In genomic region chr15:3281216-3281615, GRCm38 (mm10) we compare ENCODE assay signal across 28 mouse cellular contexts. TPM values are rescaled to one million over a fixed set of nuclear protein-coding genes. Genes with fewer than 3 reads are reported as not detected.
DNase-seq lines count a peak whose midpoint lies in the region; ATAC-seq and TF ChIP-seq lines count a peak whose summit lies in the region.
"Had no signal": no experiment of that assay in that cellular context is flagged by ENCODE, and none has a peak within 500 bp of the region (broad histone marks: within the 10 kb centered on the region; RNA-seq: fewer than 3 reads in every experiment).

No protein-coding gene starts in this region.

- DNase-seq in lung, postnatal 14 days = peak; percentile 8
- DNase-seq in lung, postnatal 10 days = no peak
- DNase-seq in NIH3T3 (ENCODE audit: low read depth) = peak; percentile 37
- no peak for DNase-seq in stomach, postnatal 0 days (ENCODE audit: low spot score)
- no peak for DNase-seq in cerebellum, adult 11-12 months
- DNase-seq: adrenal gland, postnatal 10 days; cerebellum, adult 9-11 months; gastrocnemius, adult 2 months; heart, postnatal 14 days; kidney, adult 8-10 months; kidney, postnatal 4 days; left cerebral cortex, postnatal 4 days; right cerebral cortex, adult 18-20 months; thymus, adult 2 months; thymus, postnatal 36 days had no signal

- no peaks in the 10 kb centered on the region for H3K9me3 ChIP-seq in intestine, postnatal 0 days (ENCODE audit: control insufficient read depth)
- H3K9me3 ChIP-seq in intestine, embryonic 15.5 days = no peaks in the 10 kb centered on the region
- no peaks in the 10 kb centered on the region for H3K9me3 ChIP-seq in stomach, postnatal 0 days (ENCODE audit: control insufficient read depth, low read length)
- H3K9me3 ChIP-seq: embryonic facial prominence, embryonic 13.5 days; megakaryocyte, embryonic 14.5 days; midbrain, embryonic 12.5 days; neural tube, embryonic 12.5 days had no signal

- TF ChIP-seq CTCF in intestine, postnatal 0 days (IDR thresholded peaks at IDR 0.05; ENCODE audit: low read depth) = no peak
- TF ChIP-seq CTCF in stomach, postnatal 0 days (IDR thresholded peaks at IDR 0.05; ENCODE audit: low read depth) = no peak

- no peaks in the 10 kb centered on the region for H3K27me3 ChIP-seq in intestine, postnatal 0 days (replicated peaks; ENCODE audit: control insufficient read depth, insufficient read depth, low read length)
- H3K27me3 ChIP-seq in intestine, embryonic 15.5 days (replicated peaks) = no peaks in the 10 kb centered on the region
- H3K27me3 ChIP-seq in stomach, postnatal 0 days (ENCODE audit: control insufficient read depth, insufficient read depth, low read length) = no peaks in the 10 kb centered on the region
- H3K27me3 ChIP-seq: embryonic facial prominence, embryonic 13.5 days; megakaryocyte, embryonic 14.5 days; midbrain, embryonic 12.5 days; neural tube, embryonic 12.5 days had no signal

- peak; percentile 52 for ATAC-seq in intestine, postnatal 0 days
- no peak for ATAC-seq in intestine, embryonic 15.5 days
- 0 out of 2 replicates have a peak, but pooled peaks have one; percentile 30 for ATAC-seq in stomach, postnatal 0 days (ENCODE audit: low FRiP score, low TSS enrichment)
- ATAC-seq: activated CD4-positive, CD25-positive, alpha-beta regulatory T cell, adult 4 months; forebrain, embryonic 16.5 days; hindbrain, embryonic 16.5 days had no signal

- H3K4me3 ChIP-seq in intestine, postnatal 0 days (ENCODE audit: low read depth, low read length) = no peak overlapping the region
- H3K4me3 ChIP-seq in intestine, embryonic 15.5 days (replicated peaks) = no peak overlapping the region
- no peak overlapping the region for H3K4me3 ChIP-seq in stomach, postnatal 0 days (ENCODE audit: low read depth, low read length)
- H3K4me3 ChIP-seq: embryonic facial prominence, embryonic 13.5 days; gastrocnemius, adult 2 months; megakaryocyte, embryonic 14.5 days; midbrain, embryonic 12.5 days; myocyte; neural tube, embryonic 12.5 days had no signal

- no peak overlapping the region for H3K27ac ChIP-seq in intestine, postnatal 0 days (ENCODE audit: low read depth, low read length)
- no peak overlapping the region for H3K27ac ChIP-seq in intestine, embryonic 15.5 days
- no peak overlapping the region for H3K27ac ChIP-seq in stomach, postnatal 0 days (replicated peaks)
- H3K27ac ChIP-seq: embryonic facial prominence, embryonic 13.5 days; gastrocnemius, adult 2 months; kidney, postnatal 0 days; midbrain, embryonic 12.5 days; neural tube, embryonic 12.5 days had no signal

- no peak for TF ChIP-seq EP300 in stomach, postnatal 0 days (optimal IDR thresholded peaks at IDR 0.05)

- no peak overlapping the region for H3K4me2 ChIP-seq in intestine, postnatal 0 days (replicated peaks; ENCODE audit: low read depth)
- H3K4me2 ChIP-seq in intestine, embryonic 15.5 days (replicated peaks) = no peak overlapping the region
- no peak overlapping the region for H3K4me2 ChIP-seq in stomach, postnatal 0 days (replicated peaks; ENCODE audit: low read depth)
- H3K4me2 ChIP-seq: embryonic facial prominence, embryonic 13.5 days; midbrain, embryonic 12.5 days; neural tube, embryonic 12.5 days had no signal

- H3K9ac ChIP-seq in intestine, postnatal 0 days (ENCODE audit: low read depth, low read length) = no peak overlapping the region
- H3K9ac ChIP-seq in intestine, embryonic 15.5 days = no peak overlapping the region
- H3K9ac ChIP-seq in stomach, postnatal 0 days (ENCODE audit: low read length) = no peak overlapping the region
- H3K9ac ChIP-seq: embryonic facial prominence, embryonic 13.5 days; midbrain, embryonic 12.5 days; neural tube, embryonic 12.5 days had no signal

- H3K4me1 ChIP-seq in intestine, postnatal 0 days (replicated peaks; ENCODE audit: control insufficient read depth, insufficient read depth, low read length) = no peaks in the 10 kb centered on the region
- H3K4me1 ChIP-seq in intestine, embryonic 15.5 days (replicated peaks) = no peaks in the 10 kb centered on the region
- H3K4me1 ChIP-seq in stomach, postnatal 0 days (replicated peaks; ENCODE audit: control insufficient read depth, insufficient read depth) = no peaks in the 10 kb centered on the region
- H3K4me1 ChIP-seq: embryonic facial prominence, embryonic 13.5 days; megakaryocyte, embryonic 14.5 days; midbrain, embryonic 12.5 days; neural tube, embryonic 12.5 days had no signal

- H3K36me3 ChIP-seq in intestine, postnatal 0 days (ENCODE audit: control insufficient read depth, insufficient read depth) = peaks cover 29% of the 10 kb centered on the region
- H3K36me3 ChIP-seq in intestine, embryonic 15.5 days = peaks cover 5% of the 10 kb centered on the region; the same call in 1 of the 2 replicates
- no peaks in the 10 kb centered on the region for H3K36me3 ChIP-seq in stomach, postnatal 0 days (ENCODE audit: control insufficient read depth, insufficient read depth, low read length)
- H3K36me3 ChIP-seq: midbrain, embryonic 12.5 days; neural tube, embryonic 12.5 days had no signal

RNA-seq across cellular contexts. Expression of gene Selenop, which starts 12.9 kb away (rescaled TPM):
- polyA plus RNA-seq in intestine, postnatal 0 days (2015; fragmentation: Nextera tagmentation; extraction: Ambion mirVana) = 2,235 and 2,243 TPM in 2 replicates
- polyA plus RNA-seq in intestine, embryonic 15.5 days (2015; fragmentation: Nextera tagmentation; extraction: Ambion mirVana) = 338 and 379 TPM in 2 replicates
- polyA plus RNA-seq in stomach, postnatal 0 days (2015; fragmentation: Nextera tagmentation; extraction: Ambion mirVana) = 512 and 595 TPM in 2 replicates

RNA-seq across cellular contexts. Expression of gene Ccdc152, which starts 22.1 kb away (rescaled TPM):
- polyA plus RNA-seq in intestine, postnatal 0 days (2015; fragmentation: Nextera tagmentation; extraction: Ambion mirVana) = 4.8 and 5.7 TPM in 2 replicates
- 0.30 and 0.91 TPM in 2 replicates for polyA plus RNA-seq in intestine, embryonic 15.5 days (2015; fragmentation: Nextera tagmentation; extraction: Ambion mirVana)
- polyA plus RNA-seq in stomach, postnatal 0 days (2015; fragmentation: Nextera tagmentation; extraction: Ambion mirVana) = 0.79 and 0.82 TPM in 2 replicates
- polyA plus RNA-seq: embryonic facial prominence, embryonic 13.5 days; forebrain, embryonic 11.5 days; forebrain, embryonic 16.5 days; hindbrain, embryonic 11.5 days; myocyte had no signal

Comparison
In these comparisons a context has a peak if more than half of its experiments do, and no peak if none do; other contexts are left out.
1. DNase-seq: peak in lung, postnatal 14 days (single experiment) and NIH3T3 (single experiment); none in lung, postnatal 10 days (single experiment), stomach, postnatal 0 days (single experiment) and cerebellum, adult 11-12 months (single experiment).